Mouse (Mus musculus) kidney, embryonic 16.5 days (tissue): Measurements from ENCODE around the gene Dpp10. TPM values are rescaled to one million over a fixed set of nuclear protein-coding genes. Genes with fewer than 3 reads are reported as not detected.

Source experiments
- ATAC-seq: fragments of 200-750 bp; cut with Nextera tagmentation; 2 replicates; pipeline ENCODE4 v1.8.0; 2017; ENCODE audit warnings: moderate TSS enrichment; ENCODE audit not compliant: low FRiP score, low TSS enrichment
- H3K27ac ChIP-seq: fragments of 300-500 bp; sonication (generic); 2 replicates; pipeline ENCODE4 v1.5.1; 2014; ENCODE audit warnings: low read length
- H3K27me3 ChIP-seq: fragments of 300-500 bp; sonication (generic); 2 replicates; pipeline ENCODE4 v1.6.1; 2014; ENCODE audit warnings: low read length, control low read depth, mixed read lengths; ENCODE audit not compliant: insufficient read depth
- H3K36me3 ChIP-seq: fragments of 300-500 bp; sonication (generic); 2 replicates; pipeline ENCODE4 v1.6.1; 2014; ENCODE audit warnings: low read length, control low read depth, mixed read lengths; ENCODE audit not compliant: insufficient read depth
- H3K4me1 ChIP-seq: fragments of 300-500 bp; sonication (generic); 2 replicates; pipeline ENCODE4 v1.6.1; 2014; ENCODE audit warnings: low read length, control low read depth, mixed read lengths; ENCODE audit not compliant: insufficient read depth
- H3K4me2 ChIP-seq: fragments of 300-500 bp; sonication (generic); replicated peaks from 2 replicates; pipeline ENCODE4 v1.6.1; 2014; ENCODE audit warnings: low read depth, low read length
- H3K4me3 ChIP-seq: fragments of 300-500 bp; sonication (generic); 2 replicates; pipeline ENCODE4 v1.5.1; 2014; ENCODE audit warnings: mild to moderate bottlenecking, low read length
- H3K9ac ChIP-seq: fragments of 300-500 bp; sonication (generic); replicated peaks from 2 replicates; pipeline ENCODE4 v1.6.1; 2014; ENCODE audit warnings: low read length
- H3K9me3 ChIP-seq: fragments of 300-500 bp; sonication (generic); 2 replicates; pipeline ENCODE4 v1.6.1; 2016; ENCODE audit warnings: low read length, control low read depth
- WGBS: fragments of 180-500 bp; shearing (Covaris S2); extraction: QIAGEN DNeasy Blood & Tissue Kit; methylation state at CpG from one replicate; pipeline ENCODE4 v1.1.7; 2014; 5-methylcytosine and 5-hydroxymethylcytosine counted together
- polyA plus RNA-seq: library from polyadenylated mRNA; unstranded; fragments of >200 nt; fragmentation: Nextera tagmentation; extraction: Ambion mirVana; gene quantifications from 2 replicates; pipeline ENCODE4 v1.2.1, GENCODE M21; 2015

Gene Dpp10
- polyA plus RNA-seq, 1 experiment from 2014 or later = 0.94 TPM

DNA sequence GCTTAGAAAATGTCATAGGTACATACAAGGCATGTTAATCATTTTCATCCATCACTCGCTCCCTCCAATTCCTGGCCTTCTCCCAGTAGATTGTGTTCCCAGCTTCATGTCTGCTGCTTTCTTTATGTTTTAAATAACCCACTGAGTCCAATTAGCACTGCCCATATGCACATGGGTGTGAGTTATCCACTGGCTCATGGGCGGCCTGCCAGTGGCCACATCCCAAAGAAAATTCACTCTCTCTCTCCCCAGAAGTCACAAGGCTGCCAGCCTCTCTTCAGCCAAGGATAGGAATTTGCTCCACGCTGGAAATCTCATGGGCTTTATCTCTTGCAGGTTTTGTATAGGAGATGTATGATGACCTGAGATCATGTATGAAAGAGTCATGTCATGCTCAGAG is 338.1 kb downstream of the Dpp10 start:
- Histone ChIP-seq H3K27me3 (no peaks in the 10 kb centered on the region), H3K36me3 (no peaks in the 10 kb centered on the region), H3K9ac (no peak overlapping the region), H3K4me2 (no peak overlapping the region), H3K27ac (no peak overlapping the region), H3K9me3 (no peaks in the 10 kb centered on the region), H3K4me3 (no peak overlapping the region), H3K4me1 (no peaks in the 10 kb centered on the region)
- no peak for ATAC-seq
- WGBS = 74% methylated on average over 3 of the region's 3 CpGs

DNA sequence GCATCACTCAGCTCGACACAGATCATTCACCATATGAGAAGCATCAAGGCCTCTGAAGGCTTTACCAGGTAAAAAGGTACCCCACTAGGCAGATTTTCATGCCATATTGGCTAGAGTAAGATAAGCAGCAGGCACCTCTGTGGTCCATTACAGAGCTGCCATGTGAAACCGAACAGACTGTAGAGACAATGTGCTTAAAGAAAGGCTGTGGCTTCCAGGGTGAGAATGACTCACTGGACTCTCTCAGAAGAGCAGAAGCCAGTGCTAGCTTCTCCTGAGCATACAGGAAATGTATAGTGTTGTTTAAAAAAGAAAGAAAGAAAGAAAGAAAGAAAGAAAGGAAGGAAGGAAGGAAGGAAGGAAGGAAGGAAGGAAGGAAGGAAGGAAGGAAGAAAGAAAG is 386.9 kb downstream of the Dpp10 start:
- Histone ChIP-seq H3K4me2 (no peak overlapping the region), H3K4me1 (no peaks in the 10 kb centered on the region), H3K36me3 (no peaks in the 10 kb centered on the region), H3K4me3 (no peak overlapping the region), H3K27ac (no peak overlapping the region), H3K9me3 (no peaks in the 10 kb centered on the region), H3K27me3 (no peaks in the 10 kb centered on the region), H3K9ac (no peak overlapping the region)
- WGBS = 78% methylated on average over 2 of the region's 2 CpGs
- no peak for ATAC-seq

DNA sequence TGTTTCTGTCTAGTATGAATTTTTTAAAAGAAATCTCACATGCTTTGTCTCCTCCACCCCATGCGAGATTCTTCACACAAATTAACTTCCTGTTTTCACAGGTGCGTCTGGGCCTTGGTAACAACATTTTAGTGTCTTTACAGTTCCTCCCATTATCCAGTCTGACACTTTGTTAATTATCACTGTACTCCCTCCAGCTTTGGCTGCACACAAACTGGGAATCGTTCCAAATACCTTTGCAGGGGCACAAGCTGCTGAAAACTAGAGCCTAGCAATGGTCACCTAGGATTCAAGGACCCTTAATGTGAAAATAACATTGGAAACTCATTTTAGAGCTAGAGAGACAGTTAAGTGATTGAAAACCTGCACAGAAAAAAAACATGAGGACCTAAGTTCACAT is 388.8 kb downstream of the Dpp10 start:
- 5% methylated on average over 3 of the region's 3 CpGs for WGBS
- no peak overlapping the region for H3K4me3 ChIP-seq
- no peak overlapping the region for H3K4me2 ChIP-seq
- no peak overlapping the region for H3K9ac ChIP-seq
- no peaks in the 10 kb centered on the region for H3K9me3 ChIP-seq
- ATAC-seq = peak; percentile 89; the same call in 1 of the 2 replicates
- H3K36me3 ChIP-seq = no peaks in the 10 kb centered on the region
- H3K27ac ChIP-seq = no peak overlapping the region; the same call in 1 of the 2 replicates
- H3K27me3 ChIP-seq = no peaks in the 10 kb centered on the region
- no peaks in the 10 kb centered on the region for H3K4me1 ChIP-seq

DNA sequence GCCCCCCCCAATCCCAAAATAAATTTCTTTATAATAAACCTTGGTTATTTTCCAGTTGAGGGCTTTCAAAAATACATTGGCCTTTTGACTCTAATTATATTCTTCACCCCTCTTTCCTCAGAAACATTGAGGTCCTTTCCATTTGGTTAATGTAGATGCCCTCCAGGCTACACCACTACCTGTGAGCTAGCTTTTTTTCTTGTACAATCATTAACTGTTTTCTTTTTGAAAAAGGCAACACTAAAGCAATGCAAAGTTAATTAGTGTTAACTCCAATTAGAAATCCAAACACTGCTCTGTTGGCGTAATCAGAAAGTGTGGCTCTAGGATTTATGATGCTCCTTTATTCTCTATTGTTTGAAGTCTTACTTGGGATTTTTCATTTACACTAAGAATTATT is 407.5 kb downstream of the Dpp10 start:
- WGBS = 63% methylated on average over 1 of the region's 1 CpGs
- H3K9ac ChIP-seq = no peak overlapping the region
- no peaks in the 10 kb centered on the region for H3K4me1 ChIP-seq
- ATAC-seq = peak; percentile 57; the same call in 1 of the 2 replicates
- no peaks in the 10 kb centered on the region for H3K36me3 ChIP-seq
- no peak overlapping the region for H3K4me3 ChIP-seq
- H3K27me3 ChIP-seq = no peaks in the 10 kb centered on the region
- H3K4me2 ChIP-seq = no peak overlapping the region
- H3K27ac ChIP-seq = no peak overlapping the region
- H3K9me3 ChIP-seq = no peaks in the 10 kb centered on the region

DNA sequence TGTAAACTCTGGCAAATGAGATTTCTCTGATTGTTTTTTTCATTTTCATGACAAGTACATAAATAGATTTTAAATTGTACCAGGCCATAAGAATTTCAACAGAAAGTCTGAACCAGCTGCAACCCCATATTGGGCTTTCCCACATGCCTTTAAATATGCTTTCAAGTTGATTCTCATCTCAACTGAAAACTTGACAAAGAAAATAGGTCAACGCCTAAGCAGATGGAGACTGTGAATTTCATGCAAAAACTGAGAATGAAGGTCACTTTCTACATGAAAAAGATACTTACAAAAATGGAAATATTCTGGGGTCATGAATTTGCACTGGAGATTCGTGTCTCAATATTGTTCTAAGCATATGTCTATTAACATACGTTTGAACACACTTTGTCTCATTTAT is 417.1 kb downstream of the Dpp10 start:
- no peak overlapping the region for H3K9ac ChIP-seq
- 86% methylated on average over 3 of the region's 3 CpGs for WGBS
- H3K4me2 ChIP-seq = no peak overlapping the region
- H3K27me3 ChIP-seq = no peaks in the 10 kb centered on the region
- no peaks in the 10 kb centered on the region for H3K9me3 ChIP-seq
- no peaks in the 10 kb centered on the region for H3K36me3 ChIP-seq
- no peak overlapping the region for H3K4me3 ChIP-seq
- no peak overlapping the region for H3K27ac ChIP-seq
- no peaks in the 10 kb centered on the region for H3K4me1 ChIP-seq
- ATAC-seq = no peak

DNA sequence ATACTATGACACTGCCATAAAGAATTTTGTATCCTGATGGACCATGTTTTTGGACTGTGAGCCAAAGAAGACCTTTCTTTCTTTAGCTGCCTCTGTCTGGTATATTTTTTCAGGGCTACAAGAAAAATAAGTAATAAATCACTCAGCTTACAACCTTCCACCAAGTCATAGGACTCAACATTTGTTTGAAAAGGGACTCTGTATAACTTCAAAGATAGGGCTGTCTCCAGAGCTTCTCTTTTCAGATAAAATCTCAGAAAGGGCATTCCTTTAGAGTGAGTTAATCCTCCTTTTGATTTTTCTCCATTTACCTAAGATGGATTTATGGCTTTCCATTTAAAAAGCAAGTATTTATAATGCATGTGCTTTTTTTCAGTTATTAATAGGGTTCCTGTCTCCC is 460.5 kb downstream of the Dpp10 start:
- no peak overlapping the region for H3K4me2 ChIP-seq
- peak; percentile 65; the same call in 1 of the 2 replicates for ATAC-seq
- no peaks in the 10 kb centered on the region for H3K9me3 ChIP-seq
- no peaks in the 10 kb centered on the region for H3K4me1 ChIP-seq
- H3K9ac ChIP-seq = no peak overlapping the region
- H3K36me3 ChIP-seq = no peaks in the 10 kb centered on the region
- no peak overlapping the region for H3K4me3 ChIP-seq
- no peaks in the 10 kb centered on the region for H3K27me3 ChIP-seq
- no peak overlapping the region for H3K27ac ChIP-seq

DNA sequence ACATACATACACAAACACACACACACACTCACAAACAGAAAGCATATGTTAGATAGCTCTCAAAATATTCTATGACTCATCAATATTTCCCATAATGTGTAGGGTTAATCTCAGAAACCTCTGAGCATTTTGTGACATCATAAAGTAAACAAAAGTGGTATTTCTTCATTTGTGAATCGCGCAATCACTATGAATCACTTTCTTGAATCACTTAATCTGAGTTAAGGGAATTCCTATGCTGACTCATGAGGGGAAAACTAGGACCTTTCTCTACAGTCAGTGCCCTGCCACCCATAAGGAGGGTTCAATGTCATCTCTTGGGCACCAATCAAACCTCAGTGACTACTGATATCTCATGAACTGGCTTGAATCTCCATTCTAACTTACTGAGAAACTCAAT is 465.2 kb downstream of the Dpp10 start:
- no peaks in the 10 kb centered on the region for H3K27me3 ChIP-seq
- no peaks in the 10 kb centered on the region for H3K4me1 ChIP-seq
- no peak overlapping the region for H3K9ac ChIP-seq
- no peaks in the 10 kb centered on the region for H3K9me3 ChIP-seq
- ATAC-seq = no peak
- no peak overlapping the region for H3K4me2 ChIP-seq
- no peak overlapping the region for H3K4me3 ChIP-seq
- 92% methylated on average over 2 of the region's 2 CpGs for whole genome bisulfite sequencing
- no peak overlapping the region for H3K27ac ChIP-seq
- no peaks in the 10 kb centered on the region for H3K36me3 ChIP-seq

DNA sequence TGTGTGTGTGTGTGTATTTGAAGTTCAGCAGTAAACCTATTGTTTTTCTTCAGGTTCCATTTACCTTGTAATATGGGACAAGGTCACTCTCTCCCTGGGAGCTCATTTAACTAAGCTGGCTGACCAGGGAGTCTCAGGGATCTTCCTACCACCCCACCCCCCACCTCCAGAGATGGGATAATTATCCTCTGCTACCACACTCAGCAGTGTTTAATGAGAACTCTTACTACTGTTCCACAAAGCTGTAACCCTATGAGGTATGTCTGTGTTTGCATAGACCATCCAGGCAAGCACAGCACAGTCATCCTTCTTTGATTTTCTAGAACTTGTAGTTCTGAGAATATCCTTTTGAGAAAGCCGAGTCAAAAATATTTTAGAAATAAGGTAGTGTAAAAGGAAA is 471.6 kb downstream of the Dpp10 start:
- Histone ChIP-seq H3K4me3 (no peak overlapping the region), H3K27ac (no peak overlapping the region), H3K9me3 (no peaks in the 10 kb centered on the region), H3K4me2 (no peak overlapping the region), H3K27me3 (no peaks in the 10 kb centered on the region), H3K36me3 (no peaks in the 10 kb centered on the region), H3K9ac (no peak overlapping the region), H3K4me1 (no peaks in the 10 kb centered on the region)
- 0 out of 2 replicates have a peak, but pooled peaks have one; percentile 31 for ATAC-seq
- WGBS = 58% methylated on average over 1 of the region's 1 CpGs

DNA sequence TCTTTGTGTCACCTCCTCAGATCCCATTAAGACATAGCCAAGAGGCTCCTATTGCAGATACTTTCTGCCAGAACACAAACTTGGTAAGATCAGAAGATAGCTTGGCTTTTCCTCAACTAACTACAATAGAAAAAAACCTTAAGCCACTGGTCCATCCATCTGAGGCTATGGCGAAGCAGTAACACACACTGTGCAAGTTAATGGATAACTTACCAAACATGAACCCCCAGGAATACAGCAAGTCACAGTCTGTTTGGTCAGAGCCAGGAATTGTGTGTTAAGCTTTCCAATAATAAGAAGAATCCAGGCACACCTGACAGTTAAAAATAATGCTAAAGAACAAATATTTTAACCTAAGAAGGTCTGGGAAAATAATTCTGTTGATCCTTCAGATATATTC is 502.9 kb downstream of the Dpp10 start:
- Histone ChIP-seq H3K27ac (no peak overlapping the region), H3K4me2 (no peak overlapping the region), H3K36me3 (no peaks in the 10 kb centered on the region), H3K4me1 (no peaks in the 10 kb centered on the region), H3K9ac (no peak overlapping the region), H3K9me3 (no peaks in the 10 kb centered on the region), H3K4me3 (no peak overlapping the region), H3K27me3 (no peaks in the 10 kb centered on the region)
- WGBS = 56% methylated on average over 1 of the region's 1 CpGs
- peak; percentile 70; the same call in 1 of the 2 replicates for ATAC-seq

DNA sequence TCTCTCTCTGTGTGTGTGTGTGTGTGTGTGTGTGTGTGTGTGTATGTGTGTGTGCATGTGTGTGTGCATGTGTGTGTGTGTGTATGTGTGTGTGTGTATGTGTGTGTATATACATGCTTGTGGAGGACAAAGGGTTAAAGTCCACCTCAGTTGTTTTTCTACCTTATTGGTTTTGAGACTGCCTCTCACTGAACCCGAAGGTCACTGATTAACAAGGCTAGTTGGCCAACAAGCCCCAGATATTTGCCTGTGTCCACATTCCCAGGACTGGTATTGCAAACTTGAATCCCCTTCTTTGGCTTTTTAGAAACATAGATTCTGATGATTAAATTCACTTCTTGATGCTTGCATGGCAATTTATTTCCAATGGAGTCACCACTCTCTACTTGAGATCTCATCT is 577.6 kb downstream of the Dpp10 start:
- Histone ChIP-seq H3K4me1 (no peaks in the 10 kb centered on the region), H3K27me3 (no peaks in the 10 kb centered on the region), H3K4me3 (no peak overlapping the region), H3K9me3 (no peaks in the 10 kb centered on the region), H3K4me2 (no peak overlapping the region), H3K27ac (no peak overlapping the region), H3K9ac (no peak overlapping the region), H3K36me3 (no peaks in the 10 kb centered on the region)
- ATAC-seq = peak; percentile 42; the same call in 1 of the 2 replicates
- WGBS = 32% methylated on average over 1 of the region's 1 CpGs

DNA sequence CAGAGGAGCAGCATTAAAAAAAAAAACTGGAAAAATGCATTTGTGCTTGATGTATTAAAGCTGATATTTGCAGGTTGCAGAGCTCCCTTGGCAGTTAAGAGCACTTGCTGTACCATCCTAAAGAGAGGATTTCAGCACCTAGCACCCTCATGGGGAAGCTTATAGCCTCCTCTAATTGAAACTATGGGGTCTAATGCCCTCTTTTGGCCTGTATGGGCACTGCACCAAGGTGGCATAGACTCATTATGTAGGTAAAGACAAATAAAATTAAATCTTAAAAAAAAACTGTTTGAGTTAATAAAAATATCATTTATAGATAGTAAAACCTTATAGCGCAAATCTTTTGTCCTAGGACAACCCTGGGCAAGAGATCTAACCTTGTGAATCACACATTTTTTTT is 631.2 kb downstream of the Dpp10 start:
- H3K9me3 ChIP-seq = no peaks in the 10 kb centered on the region
- 55% methylated on average over 1 of the region's 1 CpGs for WGBS

More for the DNA sequence above, 631.2 kb downstream of the Dpp10 start:
- Histone ChIP-seq H3K9ac (no peak overlapping the region), H3K27me3 (no peaks in the 10 kb centered on the region), H3K27ac (no peak overlapping the region), H3K4me3 (no peak overlapping the region), H3K4me1 (no peaks in the 10 kb centered on the region), H3K36me3 (no peaks in the 10 kb centered on the region), H3K4me2 (no peak overlapping the region)
- no peak for ATAC-seq
